Mouse (Mus musculus) intestine, embryonic 15.5 days (tissue): ENCODE data around the gene Nudt19. TPM values are rescaled to one million over a fixed set of nuclear protein-coding genes. Genes with fewer than 3 reads are reported as not detected.
"Not testable (repeated sequence)": the region's sequence is repeated elsewhere in the genome, so short reads cannot be mapped to it uniquely, and the experiment has no call there.

Source experiments
- ATAC-seq: fragments of 200-750 bp; cut with Nextera tagmentation; 2 replicates; pipeline ENCODE4 v1.8.0; 2017; ENCODE audit warnings: moderate TSS enrichment, moderate library complexity
- H3K27ac ChIP-seq: fragments of 300-500 bp; sonication (generic); 2 replicates; pipeline ENCODE4 v1.5.1; 2015; ENCODE audit warnings: mild to moderate bottlenecking, inconsistent platforms
- H3K27me3 ChIP-seq: fragments of 300-500 bp; sonication (generic); replicated peaks from 2 replicates; pipeline ENCODE4 v1.6.1; 2015; ENCODE audit warnings: inconsistent platforms
- H3K36me3 ChIP-seq: fragments of 300-500 bp; sonication (generic); 2 replicates; pipeline ENCODE4 v1.6.1; 2015; ENCODE audit warnings: inconsistent platforms
- H3K4me1 ChIP-seq: fragments of 300-500 bp; sonication (generic); replicated peaks from 2 replicates; pipeline ENCODE4 v1.6.1; 2015; ENCODE audit warnings: inconsistent platforms
- H3K4me2 ChIP-seq: fragments of 300-500 bp; sonication (generic); replicated peaks from 2 replicates; pipeline ENCODE4 v1.6.1; 2015; ENCODE audit warnings: mild to moderate bottlenecking, inconsistent platforms
- H3K4me3 ChIP-seq: fragments of 300-500 bp; sonication (generic); replicated peaks from 2 replicates; pipeline ENCODE4 v1.5.1; 2015; ENCODE audit warnings: inconsistent platforms
- H3K9ac ChIP-seq: fragments of 300-500 bp; sonication (generic); 2 replicates; pipeline ENCODE4 v1.6.1; 2015; ENCODE audit warnings: inconsistent platforms
- H3K9me3 ChIP-seq: fragments of 300-500 bp; sonication (generic); 2 replicates; pipeline ENCODE4 v1.6.1; 2016; ENCODE audit warnings: inconsistent platforms
- WGBS: fragments of 180-500 bp; shearing (Covaris S2); methylation state at CpG from one replicate; pipeline ENCODE4 v1.1.7; 2015; 5-methylcytosine and 5-hydroxymethylcytosine counted together
- polyA plus RNA-seq: library from polyadenylated mRNA; unstranded; fragments of >200 nt; fragmentation: Nextera tagmentation; extraction: Ambion mirVana; gene quantifications from 2 replicates; pipeline ENCODE4 v1.2.1, GENCODE M21; 2015

Gene Nudt19
- polyA plus RNA-seq, 1 experiment from 2014 or later, result 122 TPM

- Histone ChIP-seq H3K4me1 (peaks cover 29% of the 10 kb centered on the region), H3K9me3 (no peaks in the 10 kb centered on the region), H3K27ac (peak within 1 kb of the TSS; percentile 77), H3K4me2 (peak within 1 kb of the TSS; percentile 100), H3K36me3 (no peaks in the 10 kb centered on the region), H3K9ac (peak within 1 kb of the TSS; percentile 86), H3K27me3 (peaks cover 25% of the 10 kb centered on the region), H3K4me3 (peak within 1 kb of the TSS; percentile 95)
- ATAC-seq, result peak; percentile 88
- under 1% methylated on average over 45 of the region's 45 CpGs for WGBS
Measured at GRCm38 (mm10) chr7:35585191-35586054, 29.3 kb upstream of the Nudt19 start, which contains the start of gene Rgs9bp. Gene Rgs9bp (minus strand): TSS chr7:35585582.

- under 1% methylated on average over 50 of the region's 50 CpGs for WGBS
Measured at GRCm38 (mm10) chr7:35584786-35585190, 28.7 kb upstream of the Nudt19 start.

DNA sequence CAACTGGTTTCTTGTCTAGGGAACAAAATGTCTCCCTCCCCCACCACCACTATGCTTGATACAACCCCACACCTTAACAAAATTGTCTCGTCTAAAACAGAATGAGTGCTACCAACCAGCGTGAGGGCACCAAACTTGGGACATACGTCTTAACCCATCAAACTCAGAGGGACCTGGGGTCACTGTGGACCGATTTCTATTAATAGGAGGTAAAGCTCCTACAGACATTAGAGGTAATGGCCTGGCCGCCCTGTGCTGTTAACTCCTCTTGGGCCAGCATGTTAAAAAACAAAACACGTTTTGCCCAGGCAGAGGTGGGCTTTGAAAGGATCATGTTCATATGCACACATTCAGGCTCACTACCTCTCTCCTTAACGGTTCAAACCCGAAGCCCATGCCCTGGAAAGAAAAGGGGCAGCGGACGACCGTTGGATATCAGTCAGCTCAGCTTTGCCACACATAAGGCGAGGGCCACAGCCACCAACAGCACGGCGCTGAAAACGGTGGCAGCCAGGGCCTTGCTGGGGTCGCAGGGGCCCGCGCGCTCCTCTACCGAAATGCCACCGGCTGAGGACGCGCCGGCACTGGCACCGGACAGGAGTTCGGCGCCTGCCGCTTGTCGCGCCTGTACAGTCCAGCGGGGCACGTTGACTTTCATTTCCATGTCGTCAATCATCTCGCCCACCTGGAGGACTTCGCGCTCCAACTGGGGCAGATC is 28.1 kb upstream of the Nudt19 start:
- Histone ChIP-seq H3K4me3 (peak overlapping the region; percentile 95), H3K36me3 (no peaks in the 10 kb centered on the region), H3K4me2 (peak overlapping the region; percentile 100), H3K27me3 (peaks cover 25% of the 10 kb centered on the region), H3K9ac (peak overlapping the region; percentile 86), H3K9me3 (no peaks in the 10 kb centered on the region), H3K27ac (no peak overlapping the region), H3K4me1 (peaks cover 29% of the 10 kb centered on the region)
- 6% methylated on average over 36 of the region's 36 CpGs for WGBS
- no peak for ATAC-seq

More at GRCm38 (mm10) chr7:35584786-35585190, 28.7 kb upstream of the Nudt19 start:
- Histone ChIP-seq H3K27me3 (peaks cover 25% of the 10 kb centered on the region), H3K27ac (no peak overlapping the region), H3K9ac (peak overlapping the region; percentile 86), H3K36me3 (no peaks in the 10 kb centered on the region), H3K4me2 (peak overlapping the region; percentile 100), H3K4me1 (peaks cover 29% of the 10 kb centered on the region), H3K9me3 (no peaks in the 10 kb centered on the region), H3K4me3 (peak overlapping the region; percentile 95)
- ATAC-seq, result no peak

- H3K4me1 ChIP-seq, result peaks cover 29% of the 10 kb centered on the region
- H3K27ac ChIP-seq, result no peak overlapping the region
- H3K4me2 ChIP-seq, result peak overlapping the region; percentile 100; the same call in 1 of the 2 replicates
- H3K36me3 ChIP-seq, result no peaks in the 10 kb centered on the region
- H3K27me3 ChIP-seq, result peaks cover 25% of the 10 kb centered on the region
- no peak overlapping the region for H3K9ac ChIP-seq
- ATAC-seq, result no peak
- H3K4me3 ChIP-seq, result no peak overlapping the region
- 15% methylated on average over 11 of the region's 11 CpGs for WGBS
- no peaks in the 10 kb centered on the region for H3K9me3 ChIP-seq
Measured at GRCm38 (mm10) chr7:35583476-35584025, 27.4 kb upstream of the Nudt19 start.

DNA sequence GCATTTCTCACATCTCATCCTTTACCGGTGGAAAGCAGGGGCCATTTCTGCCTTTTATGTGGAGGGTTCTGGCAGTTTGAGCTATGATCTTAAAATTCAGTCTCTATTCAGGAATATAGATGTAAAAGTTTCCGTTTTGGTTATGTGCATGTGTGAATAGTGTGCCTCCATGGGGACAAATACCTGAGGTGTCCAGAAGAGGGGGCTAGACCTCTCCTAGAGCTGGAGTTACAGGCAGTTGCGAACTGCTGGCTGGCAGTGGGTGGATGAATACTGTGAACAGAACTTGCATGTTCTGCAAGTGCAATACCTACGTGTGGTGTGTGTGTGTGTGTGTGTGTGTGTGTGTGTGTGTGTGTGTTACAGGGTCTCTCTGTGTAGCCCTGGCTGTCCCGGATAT is 26.6 kb upstream of the Nudt19 start:
- no peak for ATAC-seq
- peaks cover 25% of the 10 kb centered on the region for H3K4me1 ChIP-seq
- no peak overlapping the region for H3K27ac ChIP-seq
- WGBS, result 72% methylated on average over 5 of the region's 5 CpGs
- peaks cover 25% of the 10 kb centered on the region for H3K27me3 ChIP-seq
- no peak overlapping the region for H3K4me3 ChIP-seq
- H3K9ac ChIP-seq, result no peak overlapping the region
- no peaks in the 10 kb centered on the region for H3K9me3 ChIP-seq
- H3K36me3 ChIP-seq, result no peaks in the 10 kb centered on the region
- no peak overlapping the region for H3K4me2 ChIP-seq

DNA sequence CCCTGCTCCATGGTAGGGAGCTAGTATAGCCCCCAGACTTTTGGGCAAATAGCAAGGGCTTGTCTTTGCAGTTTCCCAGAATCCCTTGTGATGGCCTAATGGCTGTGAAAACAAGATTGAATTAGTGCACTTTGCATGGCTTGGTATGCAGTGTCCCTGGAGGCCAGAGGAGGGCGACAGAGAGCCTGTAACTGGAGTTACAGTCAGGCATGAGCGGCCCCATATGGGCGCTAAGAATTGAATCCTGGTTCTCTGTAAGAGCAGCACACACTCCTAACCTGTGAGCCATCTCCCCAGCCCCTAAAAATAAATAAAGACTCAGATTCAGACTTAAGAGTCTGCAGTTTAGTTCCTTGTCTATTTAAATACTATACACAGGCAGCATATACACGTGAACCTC is 23.7 kb upstream of the Nudt19 start:
- Histone ChIP-seq H3K4me3 (no peak overlapping the region), H3K9me3 (no peaks in the 10 kb centered on the region), H3K4me2 (no peak overlapping the region), H3K4me1 (peaks cover 12% of the 10 kb centered on the region), H3K27me3 (peaks cover 22% of the 10 kb centered on the region), H3K9ac (no peak overlapping the region), H3K36me3 (no peaks in the 10 kb centered on the region), H3K27ac (no peak overlapping the region)
- 35% methylated on average over 4 of the region's 4 CpGs for WGBS
- no peak for ATAC-seq

DNA sequence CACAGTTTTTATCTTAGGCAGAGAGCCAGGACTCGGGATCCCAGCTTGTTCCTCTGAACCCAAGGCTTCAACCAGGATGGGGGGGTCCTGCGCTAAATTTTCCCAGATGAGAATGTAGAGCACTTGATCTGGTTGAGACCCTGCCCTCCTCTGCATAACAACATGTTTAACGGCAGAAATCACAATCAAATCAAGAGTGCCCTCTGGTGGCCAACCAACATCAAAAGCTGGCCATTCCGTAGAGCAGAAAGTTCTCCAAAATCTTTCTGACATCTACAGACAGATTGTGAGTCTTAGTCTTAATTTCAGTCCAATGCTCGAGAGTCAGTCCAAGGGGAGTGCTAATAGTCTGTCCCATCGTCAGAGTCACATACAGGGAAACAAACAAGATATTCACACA is 14.8 kb upstream of the Nudt19 start:
- H3K4me1 ChIP-seq, ATAC-seq, H3K27ac ChIP-seq, H3K27me3 ChIP-seq, H3K9me3 ChIP-seq, H3K36me3 ChIP-seq, H3K4me3 ChIP-seq, H3K9ac ChIP-seq, H3K4me2 ChIP-seq: not testable (repeated sequence)
- WGBS, result 25% methylated on average over 6 of the region's 6 CpGs

DNA sequence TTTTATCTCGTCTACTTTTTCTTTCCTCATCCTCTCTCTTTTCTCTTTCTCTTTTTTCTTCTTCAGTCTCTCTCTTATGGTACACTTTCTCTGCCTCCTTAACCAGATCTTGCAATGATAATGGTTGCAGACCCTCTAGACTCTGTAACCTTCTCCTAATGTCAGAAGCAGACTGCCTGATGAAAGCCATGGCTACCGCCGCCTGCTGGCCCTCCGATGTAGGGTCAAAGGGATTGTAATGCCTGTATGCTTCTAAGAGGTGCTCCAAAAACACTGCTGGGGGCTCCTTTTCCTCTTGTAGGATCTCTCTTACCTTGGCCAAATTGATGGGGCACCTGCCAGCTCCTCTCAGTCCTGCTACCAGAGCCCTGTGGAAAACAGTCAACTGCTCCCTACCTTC is 13.6 kb upstream of the Nudt19 start:
- 82% methylated on average over 4 of the region's 4 CpGs for WGBS
- ATAC-seq, H3K9me3 ChIP-seq, H3K9ac ChIP-seq, H3K4me1 ChIP-seq, H3K4me2 ChIP-seq, H3K27me3 ChIP-seq, H3K4me3 ChIP-seq, H3K27ac ChIP-seq, H3K36me3 ChIP-seq: not testable (repeated sequence)

- H3K4me1 ChIP-seq, H3K27me3 ChIP-seq, H3K4me2 ChIP-seq, ATAC-seq, H3K4me3 ChIP-seq, H3K9ac ChIP-seq, H3K9me3 ChIP-seq, H3K36me3 ChIP-seq, H3K27ac ChIP-seq: not testable (repeated sequence)
- 78% methylated on average over 13 of the region's 13 CpGs for WGBS
Measured at GRCm38 (mm10) chr7:35565965-35566364, 9.9 kb upstream of the Nudt19 start.

DNA sequence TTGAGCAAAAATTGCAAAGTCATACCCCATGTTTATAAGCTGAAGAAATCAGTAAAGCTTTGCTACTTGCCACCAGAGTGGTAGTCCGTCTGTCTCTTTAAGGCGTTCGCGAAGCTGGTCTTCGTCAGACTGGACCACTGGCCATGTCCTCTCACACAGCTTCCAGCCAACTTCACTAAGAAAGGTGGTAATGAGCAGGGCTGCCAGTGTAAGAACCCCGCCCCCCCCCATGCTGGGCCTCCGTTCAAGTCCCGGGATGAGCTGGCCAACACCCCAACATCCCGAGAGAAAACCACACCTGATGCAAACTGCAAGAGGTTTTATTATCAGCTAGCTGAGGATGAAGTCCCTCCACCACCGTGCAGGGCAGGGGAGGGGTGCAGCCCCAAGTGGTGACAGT is 8.8 kb upstream of the Nudt19 start:
- not testable (repeated sequence) for H3K9me3 ChIP-seq, H3K4me1 ChIP-seq, H3K4me3 ChIP-seq, H3K36me3 ChIP-seq, H3K27me3 ChIP-seq, ATAC-seq, H3K4me2 ChIP-seq, H3K9ac ChIP-seq, H3K27ac ChIP-seq
- WGBS, result 83% methylated on average over 10 of the region's 10 CpGs

DNA sequence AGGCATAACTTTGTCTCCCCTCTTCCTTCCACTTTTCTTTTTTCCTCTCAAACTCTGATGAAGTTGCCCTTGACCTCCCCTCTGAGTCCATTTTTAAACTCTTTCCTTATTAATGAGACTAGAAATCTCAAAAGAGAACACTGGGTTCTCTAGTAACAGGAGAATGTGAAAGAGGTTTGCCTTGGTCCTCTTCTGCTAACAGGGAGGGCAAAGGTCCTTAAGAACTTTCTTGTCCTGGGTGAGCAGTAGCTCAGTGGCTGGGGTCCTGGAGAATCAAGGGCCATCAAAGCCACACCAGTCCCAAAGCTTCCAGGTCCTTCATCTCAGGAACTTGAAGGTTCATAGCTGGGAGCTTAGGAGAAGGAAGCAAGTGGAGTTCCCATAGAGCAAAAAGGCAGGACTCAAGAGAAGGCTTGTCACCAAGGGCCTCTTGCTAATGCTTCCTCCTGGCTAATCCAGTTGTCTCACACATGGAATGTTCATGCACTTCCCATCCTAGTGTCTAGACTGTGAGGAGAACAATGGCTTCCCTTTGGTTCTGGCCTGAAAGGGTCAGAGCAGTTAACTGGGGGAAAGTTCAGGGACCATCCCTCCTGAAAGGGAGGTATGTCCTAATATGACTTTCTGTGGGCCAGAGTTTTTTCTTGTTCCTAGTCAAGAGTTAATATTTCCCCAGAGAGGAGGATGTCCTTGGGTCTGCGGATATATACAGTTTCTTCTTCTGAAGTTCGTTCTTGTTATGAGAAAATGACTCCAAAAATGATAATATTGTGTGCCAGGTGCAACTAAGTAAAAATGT is 8.2 kb upstream of the Nudt19 start:
- Histone ChIP-seq H3K36me3 (no peaks in the 10 kb centered on the region), H3K4me3 (no peak overlapping the region), H3K9ac (no peak overlapping the region), H3K4me1 (no peaks in the 10 kb centered on the region), H3K4me2 (no peak overlapping the region), H3K27me3 (no peaks in the 10 kb centered on the region), H3K9me3 (no peaks in the 10 kb centered on the region), H3K27ac (no peak overlapping the region)
- 80% methylated on average over 2 of the region's 2 CpGs for WGBS
- no peak for ATAC-seq

GRCm38 (mm10) chr7:35563071-35563470 is 7.0 kb upstream of the Nudt19 start:
- Histone ChIP-seq H3K4me1 (no peaks in the 10 kb centered on the region), H3K4me2 (no peak overlapping the region), H3K27ac (no peak overlapping the region), H3K9me3 (no peaks in the 10 kb centered on the region), H3K4me3 (no peak overlapping the region), H3K36me3 (no peaks in the 10 kb centered on the region), H3K9ac (no peak overlapping the region), H3K27me3 (no peaks in the 10 kb centered on the region)
- WGBS, result 73% methylated on average over 11 of the region's 11 CpGs
- ATAC-seq, result peak; percentile 14; the same call in 1 of the 2 replicates
